Mouse (Mus musculus) midbrain, embryonic 16.5 days (tissue): ENCODE data around the gene 1700061G19Rik. TPM values are rescaled to one million over a fixed set of nuclear protein-coding genes. Genes with fewer than 3 reads are reported as not detected.

Source experiments
- ATAC-seq: fragments of 200-750 bp; cut with Nextera tagmentation; 2 replicates; pipeline ENCODE4 v1.8.0; 2017; ENCODE audit warnings: moderate TSS enrichment
- H3K27ac ChIP-seq: fragments of 300-500 bp; sonication (generic); 2 replicates; pipeline ENCODE4 v1.5.1; 2014; ENCODE audit warnings: mild to moderate bottlenecking, low read length, mixed read lengths
- H3K27me3 ChIP-seq: fragments of 300-500 bp; sonication (generic); 2 replicates; pipeline ENCODE4 v1.6.1; 2014; ENCODE audit warnings: low read depth, low read length, mixed read lengths; ENCODE audit not compliant: control insufficient read depth, insufficient read depth
- H3K36me3 ChIP-seq: fragments of 300-500 bp; sonication (generic); 2 replicates; pipeline ENCODE4 v1.6.1; 2014; ENCODE audit warnings: mild to moderate bottlenecking, low read length, moderate library complexity, mixed read lengths; ENCODE audit not compliant: control insufficient read depth, insufficient read depth
- H3K4me1 ChIP-seq: fragments of 300-500 bp; sonication (generic); 2 replicates; pipeline ENCODE4 v1.6.1; 2014; ENCODE audit warnings: mild to moderate bottlenecking, low read length, mixed read lengths; ENCODE audit not compliant: control insufficient read depth, insufficient read depth
- H3K4me2 ChIP-seq: fragments of 300-500 bp; sonication (generic); 2 replicates; pipeline ENCODE4 v1.6.1; 2014; ENCODE audit warnings: mild to moderate bottlenecking, low read length, mixed read lengths
- H3K4me3 ChIP-seq: fragments of 300-500 bp; sonication (generic); 2 replicates; pipeline ENCODE4 v1.5.1; 2014; ENCODE audit warnings: low read depth, mild to moderate bottlenecking, low read length, moderate library complexity, mixed read lengths
- H3K9ac ChIP-seq: fragments of 300-500 bp; sonication (generic); 2 replicates; pipeline ENCODE4 v1.6.1; 2014; ENCODE audit warnings: low read depth, low read length, mixed read lengths
- H3K9me3 ChIP-seq: fragments of 300-500 bp; sonication (generic); replicated peaks from 2 replicates; pipeline ENCODE4 v1.6.1; 2014; ENCODE audit warnings: mild to moderate bottlenecking, low read length, mixed read lengths; ENCODE audit not compliant: control insufficient read depth, poor library complexity, severe bottlenecking
- WGBS: fragments of 180-500 bp; shearing (Covaris S2); extraction: QIAGEN DNeasy Blood & Tissue Kit; methylation state at CpG from one replicate; pipeline ENCODE4 v1.1.7; 2014; 5-methylcytosine and 5-hydroxymethylcytosine counted together
- polyA plus RNA-seq: library from polyadenylated mRNA; unstranded; fragments of >200 nt; fragmentation: Nextera tagmentation; extraction: Ambion mirVana; gene quantifications from 2 replicates; pipeline ENCODE4 v1.2.1, GENCODE M21; 2015

1700061G19Rik gene
- polyA plus RNA-seq, 1 experiment from 2014 or later, result 0.63 TPM

- no peak for ATAC-seq
- H3K36me3 ChIP-seq, result peaks cover 18% of the 10 kb centered on the region; the same call in 1 of the 2 replicates
- no peaks in the 10 kb centered on the region for H3K4me1 ChIP-seq
- no peaks in the 10 kb centered on the region for H3K9me3 ChIP-seq
- no peak overlapping the region for H3K9ac ChIP-seq
- H3K27ac ChIP-seq, result no peak overlapping the region
- no peak overlapping the region for H3K4me2 ChIP-seq
- 80% methylated on average over 3 of the region's 3 CpGs for WGBS
- no peaks in the 10 kb centered on the region for H3K27me3 ChIP-seq
- no peak overlapping the region for H3K4me3 ChIP-seq
Measured at GRCm38 (mm10) chr17:56919725-56920124, 44.4 kb downstream of the 1700061G19Rik start.

GRCm38 (mm10) chr17:56925998-56926397 is 50.7 kb downstream of the 1700061G19Rik start:
- Histone ChIP-seq H3K4me1 (peaks cover 3% of the 10 kb centered on the region; the same call in 1 of the 2 replicates), H3K9me3 (no peaks in the 10 kb centered on the region), H3K36me3 (peaks cover 5% of the 10 kb centered on the region; the same call in 1 of the 2 replicates), H3K4me3 (no peak overlapping the region), H3K27me3 (no peaks in the 10 kb centered on the region), H3K4me2 (no peak overlapping the region), H3K27ac (no peak overlapping the region), H3K9ac (no peak overlapping the region)
- WGBS, result 89% methylated on average over 2 of the region's 2 CpGs
- no peak for ATAC-seq

GRCm38 (mm10) chr17:56929101-56929500 is 53.8 kb downstream of the 1700061G19Rik start:
- Histone ChIP-seq H3K4me3 (no peak overlapping the region), H3K4me1 (peaks cover 29% of the 10 kb centered on the region), H3K9ac (no peak overlapping the region), H3K4me2 (no peak overlapping the region), H3K9me3 (no peaks in the 10 kb centered on the region), H3K27ac (no peak overlapping the region), H3K27me3 (no peaks in the 10 kb centered on the region), H3K36me3 (peaks cover 3% of the 10 kb centered on the region; the same call in 1 of the 2 replicates)
- no peak for ATAC-seq

GRCm38 (mm10) chr17:56929530-56929929 is 54.3 kb downstream of the 1700061G19Rik start:
- Histone ChIP-seq H3K36me3 (peaks cover 3% of the 10 kb centered on the region; the same call in 1 of the 2 replicates), H3K4me3 (no peak overlapping the region), H3K9me3 (no peaks in the 10 kb centered on the region), H3K4me1 (peaks cover 33% of the 10 kb centered on the region), H3K4me2 (no peak overlapping the region), H3K27ac (no peak overlapping the region), H3K9ac (no peak overlapping the region), H3K27me3 (no peaks in the 10 kb centered on the region)
- WGBS, result 80% methylated on average over 1 of the region's 1 CpGs
- ATAC-seq, result no peak

- H3K36me3 ChIP-seq, result peaks cover 3% of the 10 kb centered on the region; the same call in 1 of the 2 replicates
- no peaks in the 10 kb centered on the region for H3K27me3 ChIP-seq
- peaks cover 34% of the 10 kb centered on the region for H3K4me1 ChIP-seq
- H3K27ac ChIP-seq, result no peak overlapping the region
- H3K4me3 ChIP-seq, result no peak overlapping the region
- 94% methylated on average over 8 of the region's 8 CpGs for WGBS
- ATAC-seq, result no peak
- H3K9ac ChIP-seq, result no peak overlapping the region
- H3K9me3 ChIP-seq, result no peaks in the 10 kb centered on the region
- no peak overlapping the region for H3K4me2 ChIP-seq
Measured at GRCm38 (mm10) chr17:56930026-56930425, 54.7 kb downstream of the 1700061G19Rik start.

- H3K4me2 ChIP-seq, result peak overlapping the region; percentile 73
- WGBS, result 88% methylated on average over 2 of the region's 2 CpGs
Measured at GRCm38 (mm10) chr17:56933395-56933794, 58.1 kb downstream of the 1700061G19Rik start.

GRCm38 (mm10) chr17:56934545-56935330 is 59.5 kb downstream of the 1700061G19Rik start:
- peak overlapping the region; percentile 92 for H3K4me3 ChIP-seq
- WGBS, result 1% methylated on average over 42 of the region's 45 CpGs
- peak; percentile 59 for ATAC-seq
- H3K9me3 ChIP-seq, result no peaks in the 10 kb centered on the region
- H3K4me2 ChIP-seq, result peak overlapping the region; percentile 73
- no peaks in the 10 kb centered on the region for H3K27me3 ChIP-seq
- peak overlapping the region; percentile 86 for H3K27ac ChIP-seq
- peak overlapping the region; percentile 88 for H3K9ac ChIP-seq
- peaks cover 34% of the 10 kb centered on the region for H3K4me1 ChIP-seq
- no peaks in the 10 kb centered on the region for H3K36me3 ChIP-seq

More at GRCm38 (mm10) chr17:56933395-56933794, 58.1 kb downstream of the 1700061G19Rik start:
- Histone ChIP-seq H3K36me3 (no peaks in the 10 kb centered on the region), H3K27me3 (no peaks in the 10 kb centered on the region), H3K4me3 (no peak overlapping the region), H3K27ac (no peak overlapping the region), H3K9me3 (no peaks in the 10 kb centered on the region), H3K9ac (no peak overlapping the region), H3K4me1 (peaks cover 34% of the 10 kb centered on the region)
- no peak for ATAC-seq

GRCm38 (mm10) chr17:56935363-56936131 is 60.3 kb downstream of the 1700061G19Rik start, which contains the start of gene Mllt1:
Gene Mllt1 (minus strand): TSS chr17:56935415.
- H3K36me3 ChIP-seq, result no peaks in the 10 kb centered on the region
- H3K9me3 ChIP-seq, result no peaks in the 10 kb centered on the region
- H3K4me3 ChIP-seq, result peak within 1 kb of the TSS; percentile 92
- peaks cover 31% of the 10 kb centered on the region for H3K4me1 ChIP-seq
- ATAC-seq, result peak; percentile 99
- H3K27ac ChIP-seq, result peak within 1 kb of the TSS; percentile 86
- WGBS, result 3% methylated on average over 68 of the region's 76 CpGs
- H3K4me2 ChIP-seq, result peak within 1 kb of the TSS; percentile 73
- peak within 1 kb of the TSS; percentile 88 for H3K9ac ChIP-seq
- H3K27me3 ChIP-seq, result no peaks in the 10 kb centered on the region
